Mouse (Mus musculus): ENCODE results near the gene Meltf. TPM values are rescaled to one million over a fixed set of nuclear protein-coding genes. Genes with fewer than 3 reads are reported as not detected.

Meltf gene
- polyA plus RNA-seq, 1 experiment from 2014 or later: not detected

DNA sequence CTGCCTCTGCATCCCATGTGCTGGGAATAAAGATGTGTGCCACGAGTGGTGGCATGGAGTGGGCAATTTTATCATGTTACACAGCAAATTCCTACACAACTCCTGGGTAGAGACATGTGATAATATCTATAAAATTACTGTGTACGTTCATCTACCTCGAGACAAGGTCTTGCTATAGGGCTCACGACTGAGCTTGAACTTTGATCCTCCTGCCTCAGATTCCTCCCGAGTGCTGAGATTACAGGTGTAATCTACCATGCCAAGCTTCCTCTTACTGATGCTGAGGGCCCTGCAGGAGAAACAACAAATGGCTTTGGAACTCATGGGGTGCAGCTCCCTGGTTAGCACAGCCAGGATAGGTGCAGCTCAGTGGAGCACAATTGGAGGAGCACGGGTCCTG is 45.8 kb downstream of the Meltf start:
- Histone ChIP-seq H3K27me3 (ENCODE audit: control insufficient read depth, insufficient read depth, low read length) (no peaks in the 10 kb centered on the region), H3K4me3 (ENCODE audit: low read depth, low read length) (no peak overlapping the region), H3K27ac (ENCODE audit: low read depth, low read length) (no peak overlapping the region), H3K4me2 (ENCODE audit: low read depth) (no peak overlapping the region), H3K36me3 (ENCODE audit: control insufficient read depth, insufficient read depth, low read length) (no peaks in the 10 kb centered on the region), H3K4me1 (ENCODE audit: control insufficient read depth, insufficient read depth, low read length) (no peaks in the 10 kb centered on the region), H3K9me3 (ENCODE audit: control insufficient read depth, low read length) (no peaks in the 10 kb centered on the region), H3K9ac (ENCODE audit: low read length) (no peak overlapping the region)
- WGBS: 81% methylated on average over 6 of the region's 6 CpGs
- ATAC-seq (ENCODE audit: insufficient read depth, low FRiP score, low TSS enrichment) (no peak), DNase-seq (ENCODE audit: low spot score) (no peak)

DNA sequence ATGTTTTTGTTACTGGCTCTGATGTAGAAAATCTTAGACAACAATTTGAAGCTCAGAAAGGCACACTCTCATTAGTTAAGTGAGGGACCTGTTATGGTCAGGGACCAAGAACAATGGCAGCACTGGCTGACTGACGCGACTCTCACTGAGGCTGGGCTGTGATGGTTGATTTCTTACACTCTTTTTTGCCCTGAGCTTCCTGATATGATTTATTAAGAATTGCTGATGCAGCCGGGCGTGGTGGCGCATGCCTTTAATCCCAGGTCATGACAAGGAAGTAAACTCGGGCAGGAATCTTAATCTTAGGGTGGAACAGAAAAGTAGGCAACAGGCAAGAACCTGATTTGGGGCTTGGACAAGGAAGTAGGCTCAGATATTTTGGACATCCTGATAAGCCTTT is 47.5 kb downstream of the Meltf start:
- Histone ChIP-seq H3K27me3 (ENCODE audit: control insufficient read depth, insufficient read depth, low read length) (no peaks in the 10 kb centered on the region), H3K4me3 (ENCODE audit: low read depth, low read length) (no peak overlapping the region), H3K4me2 (ENCODE audit: low read depth) (no peak overlapping the region), H3K9ac (ENCODE audit: low read length) (no peak overlapping the region), H3K9me3 (ENCODE audit: control insufficient read depth, low read length) (no peaks in the 10 kb centered on the region), H3K4me1 (ENCODE audit: control insufficient read depth, insufficient read depth, low read length) (no peaks in the 10 kb centered on the region), H3K36me3 (ENCODE audit: control insufficient read depth, insufficient read depth, low read length) (no peaks in the 10 kb centered on the region), H3K27ac (ENCODE audit: low read depth, low read length) (no peak overlapping the region)
- DNase-seq (ENCODE audit: low spot score) (no peak), ATAC-seq (ENCODE audit: insufficient read depth, low FRiP score, low TSS enrichment) (no peak)
- WGBS: 89% methylated on average over 6 of the region's 6 CpGs

DNA sequence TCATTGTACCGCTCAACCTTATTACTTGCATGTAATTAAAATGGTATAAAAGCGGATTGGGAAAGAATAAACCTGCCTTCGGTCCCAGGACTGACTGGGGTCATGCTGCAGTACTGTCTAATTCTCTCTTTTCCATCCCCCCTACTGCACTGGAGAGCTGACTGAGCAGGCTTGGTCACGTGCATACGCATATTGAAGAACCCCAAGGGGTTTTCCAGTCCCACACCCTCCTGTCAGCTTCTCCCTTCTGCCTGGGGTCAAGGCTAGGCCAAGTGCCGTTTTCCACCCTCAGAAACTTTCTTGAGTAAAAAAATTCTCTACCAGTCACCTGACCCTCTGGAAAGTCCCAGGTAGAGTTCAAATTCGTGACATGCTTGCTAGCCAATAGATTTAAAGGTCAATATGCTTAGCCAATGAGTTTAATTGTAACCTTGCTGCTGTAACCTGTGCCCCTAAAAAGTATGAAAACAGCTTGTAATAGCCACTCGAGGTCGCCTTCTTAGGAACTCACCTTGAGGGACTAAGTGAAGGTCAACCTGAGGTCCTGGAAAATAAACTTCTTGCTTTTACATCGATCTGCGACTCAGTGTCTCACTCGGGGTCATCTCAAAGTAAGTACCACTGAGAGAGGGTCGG is 48.1 kb downstream of the Meltf start:
- no peaks in the 10 kb centered on the region for H3K27me3 ChIP-seq (ENCODE audit: control insufficient read depth, insufficient read depth, low read length)
- H3K9me3 ChIP-seq (ENCODE audit: control insufficient read depth, low read length): no peaks in the 10 kb centered on the region
- 82% methylated on average over 13 of the region's 13 CpGs for WGBS
- no peaks in the 10 kb centered on the region for H3K36me3 ChIP-seq (ENCODE audit: control insufficient read depth, insufficient read depth, low read length)
- H3K27ac ChIP-seq (ENCODE audit: low read depth, low read length): no peak overlapping the region
- no peaks in the 10 kb centered on the region for H3K4me1 ChIP-seq (ENCODE audit: control insufficient read depth, insufficient read depth, low read length)
- no peak overlapping the region for H3K4me3 ChIP-seq (ENCODE audit: low read depth, low read length)
- H3K4me2 ChIP-seq (ENCODE audit: low read depth): no peak overlapping the region
- no peak for ATAC-seq (ENCODE audit: insufficient read depth, low FRiP score, low TSS enrichment)
- DNase-seq (ENCODE audit: low spot score): no peak
- H3K9ac ChIP-seq (ENCODE audit: low read length): no peak overlapping the region

DNA sequence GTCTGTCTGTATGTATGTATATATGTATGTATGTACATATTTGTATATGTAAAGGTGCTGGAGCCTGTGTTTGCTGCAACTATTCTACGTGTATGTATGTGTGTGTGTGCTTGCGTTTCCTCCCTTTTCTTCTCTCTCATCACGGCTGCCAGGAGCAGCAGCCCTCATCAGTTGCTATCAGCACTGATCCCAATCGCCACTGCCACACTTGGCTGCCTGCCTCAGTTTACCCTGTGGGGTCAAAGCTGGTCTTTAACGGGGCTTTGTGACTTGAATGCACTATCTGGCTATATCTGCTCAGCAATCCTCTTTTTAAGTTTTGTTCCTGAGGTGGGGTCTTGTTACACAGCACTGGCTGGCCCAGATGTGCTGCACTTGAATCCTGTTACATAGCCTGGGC is 48.8 kb downstream of the Meltf start:
- H3K4me3 ChIP-seq (ENCODE audit: low read depth, low read length): no peak overlapping the region
- DNase-seq (ENCODE audit: low spot score) (no peak), ATAC-seq (ENCODE audit: insufficient read depth, low FRiP score, low TSS enrichment) (no peak)
- no peaks in the 10 kb centered on the region for H3K36me3 ChIP-seq (ENCODE audit: control insufficient read depth, insufficient read depth, low read length)
- H3K4me2 ChIP-seq (ENCODE audit: low read depth): no peak overlapping the region
- 86% methylated on average over 5 of the region's 5 CpGs for WGBS
- no peak overlapping the region for H3K27ac ChIP-seq (ENCODE audit: low read depth, low read length)
- no peaks in the 10 kb centered on the region for H3K9me3 ChIP-seq (ENCODE audit: control insufficient read depth, low read length)
- H3K27me3 ChIP-seq (ENCODE audit: control insufficient read depth, insufficient read depth, low read length): no peaks in the 10 kb centered on the region
- no peak overlapping the region for H3K9ac ChIP-seq (ENCODE audit: low read length)
- H3K4me1 ChIP-seq (ENCODE audit: control insufficient read depth, insufficient read depth, low read length): no peaks in the 10 kb centered on the region; the same call in 1 of the 2 replicates

DNA sequence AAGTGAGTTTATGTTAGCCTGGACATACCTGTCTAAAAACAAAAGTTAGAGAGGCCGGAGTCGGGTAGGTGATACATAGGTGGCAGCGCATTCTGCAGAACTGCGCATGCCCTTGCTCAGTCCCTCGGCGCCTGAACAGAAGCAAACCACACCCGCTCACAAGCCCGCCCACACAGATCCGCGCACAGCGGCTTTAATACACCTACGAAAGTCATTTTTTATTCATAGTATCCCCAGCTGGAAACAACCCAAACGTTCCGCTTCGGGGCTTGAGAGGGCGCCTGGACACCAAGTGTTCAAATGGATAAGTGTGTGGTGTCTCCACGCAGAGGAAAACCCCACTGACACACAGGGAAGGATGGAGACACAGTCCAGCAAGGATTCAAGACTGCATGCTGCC is 52.7 kb downstream of the Meltf start:
- Histone ChIP-seq H3K36me3 (ENCODE audit: control insufficient read depth, insufficient read depth, low read length) (no peaks in the 10 kb centered on the region), H3K9me3 (ENCODE audit: control insufficient read depth, low read length) (no peaks in the 10 kb centered on the region), H3K27ac (ENCODE audit: low read depth, low read length) (no peak overlapping the region), H3K4me1 (ENCODE audit: control insufficient read depth, insufficient read depth, low read length) (peaks cover 16% of the 10 kb centered on the region; the same call in 1 of the 2 replicates), H3K27me3 (ENCODE audit: control insufficient read depth, insufficient read depth, low read length) (peaks cover 20% of the 10 kb centered on the region), H3K9ac (ENCODE audit: low read length) (no peak overlapping the region), H3K4me3 (ENCODE audit: low read depth, low read length) (no peak overlapping the region), H3K4me2 (ENCODE audit: low read depth) (no peak overlapping the region)
- DNase-seq (ENCODE audit: low spot score) (no peak), ATAC-seq (ENCODE audit: insufficient read depth, low FRiP score, low TSS enrichment) (no peak)
- 58% methylated on average over 17 of the region's 17 CpGs for WGBS

DNA sequence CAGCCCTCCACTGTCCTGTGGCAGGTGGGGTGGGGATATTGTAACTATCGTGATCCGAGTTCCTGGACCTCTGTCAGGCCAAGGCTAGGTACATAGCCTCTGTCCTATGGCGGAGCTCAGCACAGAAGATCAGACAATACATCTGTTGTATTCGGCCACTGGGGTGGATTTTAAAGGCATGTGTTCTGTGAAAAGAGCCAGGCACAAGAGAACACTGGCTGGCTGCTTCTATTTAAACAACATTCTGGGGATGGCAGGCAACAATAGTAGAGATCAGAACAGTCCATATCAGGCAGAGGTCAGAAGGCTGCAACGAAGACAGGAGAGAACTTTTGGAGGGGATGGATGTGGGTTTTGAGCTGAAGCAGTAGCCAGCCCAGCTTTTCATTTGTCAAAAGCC is 53.6 kb downstream of the Meltf start:
- H3K9ac ChIP-seq (ENCODE audit: low read length): no peak overlapping the region; the same call in 1 of the 2 replicates
- no peak overlapping the region for H3K4me2 ChIP-seq (ENCODE audit: low read depth)

DNA sequence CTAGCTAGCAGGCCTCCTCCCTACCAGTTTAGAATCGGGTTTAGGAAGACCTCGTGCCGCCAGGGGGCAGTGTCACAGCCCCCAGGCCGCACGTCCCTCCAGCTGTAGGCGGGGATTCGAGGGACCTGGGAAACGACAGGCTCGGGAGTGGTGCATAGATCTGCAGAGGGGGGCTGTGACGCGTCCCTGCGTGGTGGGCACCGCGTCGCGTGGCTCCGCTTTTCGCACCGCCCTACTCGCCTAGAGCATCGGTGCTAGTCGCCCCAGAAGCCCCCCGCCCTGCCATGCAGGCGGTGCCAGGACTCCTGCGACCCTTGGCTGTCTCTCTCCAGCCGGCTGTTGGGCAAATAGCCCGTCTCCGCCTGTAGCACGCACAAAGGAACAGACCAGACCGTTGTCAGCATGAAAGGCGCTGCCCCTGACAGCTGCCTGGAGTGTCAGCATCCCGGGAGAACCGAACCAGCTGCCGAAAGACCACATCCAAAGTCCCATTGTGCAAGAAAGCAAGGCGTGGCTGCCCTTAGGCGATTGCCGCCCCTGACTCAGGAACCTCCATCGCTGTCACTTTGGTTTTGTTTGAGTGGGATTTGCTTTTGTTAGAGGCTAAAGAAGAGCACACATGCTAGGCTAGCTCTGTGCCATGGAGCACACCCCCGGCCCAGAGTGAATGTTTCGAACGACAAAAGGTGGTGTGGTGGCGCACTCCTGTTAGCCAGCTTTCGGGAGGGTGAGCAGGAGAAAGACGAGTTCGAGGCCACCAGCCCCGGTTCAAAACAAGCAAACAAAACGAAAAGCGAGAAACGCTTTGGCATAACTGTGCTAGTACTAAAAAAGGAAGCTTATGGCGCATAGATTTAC is 54.5 kb downstream of the Meltf start:
- Histone ChIP-seq H3K27ac (ENCODE audit: low read depth, low read length) (peak overlapping the region; percentile 85), H3K9me3 (ENCODE audit: control insufficient read depth, low read length) (no peaks in the 10 kb centered on the region), H3K4me1 (ENCODE audit: control insufficient read depth, insufficient read depth, low read length) (peaks cover 16% of the 10 kb centered on the region; the same call in 1 of the 2 replicates), H3K9ac (ENCODE audit: low read length) (peak overlapping the region; percentile 62), H3K4me3 (ENCODE audit: low read depth, low read length) (peak overlapping the region; percentile 41), H3K27me3 (ENCODE audit: control insufficient read depth, insufficient read depth, low read length) (peaks cover 20% of the 10 kb centered on the region), H3K36me3 (ENCODE audit: control insufficient read depth, insufficient read depth, low read length) (no peaks in the 10 kb centered on the region), H3K4me2 (ENCODE audit: low read depth) (peak overlapping the region; percentile 75)
- WGBS: 1% methylated on average over 50 of the region's 50 CpGs
- peak; percentile 89 for ATAC-seq (ENCODE audit: insufficient read depth, low FRiP score, low TSS enrichment)
- peak; percentile 96 for DNase-seq (ENCODE audit: low spot score)

More for the DNA sequence above, 53.6 kb downstream of the Meltf start:
- ATAC-seq (ENCODE audit: insufficient read depth, low FRiP score, low TSS enrichment): peak; percentile 13; the same call in 1 of the 2 replicates
- no peak overlapping the region for H3K4me3 ChIP-seq (ENCODE audit: low read depth, low read length)
- H3K27me3 ChIP-seq (ENCODE audit: control insufficient read depth, insufficient read depth, low read length): peaks cover 20% of the 10 kb centered on the region
- WGBS: 48% methylated on average over 5 of the region's 5 CpGs
- DNase-seq (ENCODE audit: low spot score): no peak
- H3K9me3 ChIP-seq (ENCODE audit: control insufficient read depth, low read length): no peaks in the 10 kb centered on the region
- H3K4me1 ChIP-seq (ENCODE audit: control insufficient read depth, insufficient read depth, low read length): peaks cover 16% of the 10 kb centered on the region; the same call in 1 of the 2 replicates
- H3K36me3 ChIP-seq (ENCODE audit: control insufficient read depth, insufficient read depth, low read length): no peaks in the 10 kb centered on the region
- H3K27ac ChIP-seq (ENCODE audit: low read depth, low read length): peak overlapping the region; percentile 85

DNA sequence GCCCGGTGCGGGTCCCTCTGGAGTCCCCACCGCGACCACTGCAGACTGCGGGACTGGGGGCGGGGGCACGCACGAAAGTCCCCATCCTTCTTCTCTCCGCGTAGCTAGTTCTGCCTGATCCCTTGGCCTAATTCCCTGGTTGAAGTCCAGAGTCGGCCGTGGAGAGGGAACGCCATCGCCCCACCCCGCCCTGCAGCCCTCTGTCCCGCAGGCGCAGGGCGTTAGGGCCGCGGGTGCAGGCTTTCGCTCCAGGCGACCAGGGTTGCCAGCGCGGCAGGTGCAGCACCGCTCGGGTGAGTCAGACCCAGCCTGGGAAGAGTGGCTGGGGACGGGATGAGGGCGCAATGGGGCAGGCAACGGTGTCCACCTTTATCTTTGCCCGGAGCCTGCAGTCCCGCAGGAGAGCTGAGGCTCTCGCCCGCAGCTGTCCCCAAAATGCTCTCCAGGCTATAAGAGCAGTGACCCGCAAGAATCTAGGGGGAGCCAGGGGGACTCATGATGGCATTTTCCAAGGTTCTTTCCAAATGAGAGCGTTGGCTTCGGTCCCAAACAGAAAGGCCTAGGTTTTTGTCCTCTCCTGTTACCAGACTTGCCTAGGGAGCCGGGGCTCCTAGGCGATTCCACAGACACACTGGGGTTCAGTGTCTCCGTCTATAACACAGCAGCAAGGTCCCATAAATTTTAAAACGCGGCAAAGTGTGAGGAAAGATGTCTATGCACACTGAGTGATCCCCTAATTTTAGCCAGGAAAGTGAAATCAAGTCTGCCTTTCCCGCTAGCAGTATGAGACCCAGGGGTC is 55.3 kb downstream of the Meltf start, which contains the start of gene Pigz:
Gene Pigz, plus strand, starts transcription at position 101 of the 799 bp plus-strand sequence.
- Histone ChIP-seq H3K27me3 (ENCODE audit: control insufficient read depth, insufficient read depth, low read length) (peaks cover 20% of the 10 kb centered on the region), H3K36me3 (ENCODE audit: control insufficient read depth, insufficient read depth, low read length) (no peaks in the 10 kb centered on the region)
- no peak for ATAC-seq (ENCODE audit: insufficient read depth, low FRiP score, low TSS enrichment)

More for the DNA sequence above, 55.3 kb downstream of the Meltf start, which contains the start of gene Pigz:
- Histone ChIP-seq H3K27ac (ENCODE audit: low read depth, low read length) (peak within 1 kb of the TSS; percentile 85), H3K9me3 (ENCODE audit: control insufficient read depth, low read length) (no peaks in the 10 kb centered on the region), H3K9ac (ENCODE audit: low read length) (peak within 1 kb of the TSS; percentile 62), H3K4me1 (ENCODE audit: control insufficient read depth, insufficient read depth, low read length) (peaks cover 16% of the 10 kb centered on the region; the same call in 1 of the 2 replicates), H3K4me2 (ENCODE audit: low read depth) (peak within 1 kb of the TSS; percentile 75), H3K4me3 (ENCODE audit: low read depth, low read length) (peak within 1 kb of the TSS; percentile 41)
- peak; percentile 36 for DNase-seq (ENCODE audit: low spot score)
- 6% methylated on average over 42 of the region's 42 CpGs for WGBS

Measured in neural tube, embryonic 11.5 days (tissue).